Mouse (Mus musculus): Measurements from ENCODE around the gene Gbx2. TPM values are rescaled to one million over a fixed set of nuclear protein-coding genes. Genes with fewer than 3 reads are reported as not detected.

Gbx2 gene
- 0.06 TPM in 1 of 2 replicates, not detected in the other for polyA plus RNA-seq (2012; rRNA removed)

- Histone ChIP-seq H3K4me3 (replicated peaks; ENCODE audit: extremely low read depth, low read depth, low read length) (no peak within 1 kb of the TSS), H3K4me1 (ENCODE audit: control insufficient read depth, insufficient read depth, low read length) (0 out of 2 replicates have a peak, but pooled peaks cover 3% of the 10 kb centered on the region)
- WGBS = under 1% methylated on average over 33 of the region's 33 CpGs
- TF ChIP-seq POLR2A (IDR thresholded peaks at IDR 0.05; ENCODE audit: borderline replicate concordance, extremely low read depth, low read depth, low read length) (no peak), CTCF (IDR thresholded peaks at IDR 0.05; ENCODE audit: insufficient read depth, low read length) (no peak)
- no peak for DNase-seq
These were observed at the start of gene Gbx2 for GRCm38 (mm10) chr1:89931120-89931519. Gbx2 (minus strand) TSS chr1:89931179.

GRCm38 (mm10) chr1:89977261-89977660, 46.3 kb upstream of the Gbx2 start:
- DNase-seq = no peak
- H3K4me3 ChIP-seq (replicated peaks; ENCODE audit: extremely low read depth, low read depth, low read length) = no peak overlapping the region
- no peaks in the 10 kb centered on the region for H3K4me1 ChIP-seq (ENCODE audit: control insufficient read depth, insufficient read depth, low read length)
- no peak for TF ChIP-seq POLR2A (IDR thresholded peaks at IDR 0.05; ENCODE audit: borderline replicate concordance, extremely low read depth, low read depth, low read length)
- no peak for TF ChIP-seq CTCF (IDR thresholded peaks at IDR 0.05; ENCODE audit: insufficient read depth, low read length)
- 91% methylated on average over 8 of the region's 8 CpGs for WGBS

GRCm38 (mm10) chr1:89976411-89976810, 45.4 kb upstream of the Gbx2 start:
- WGBS = 75% methylated on average over 8 of the region's 8 CpGs
- DNase-seq = no peak
- no peak overlapping the region for H3K4me3 ChIP-seq (replicated peaks; ENCODE audit: extremely low read depth, low read depth, low read length)
- TF ChIP-seq POLR2A (IDR thresholded peaks at IDR 0.05; ENCODE audit: borderline replicate concordance, extremely low read depth, low read depth, low read length) (no peak), CTCF (IDR thresholded peaks at IDR 0.05; ENCODE audit: insufficient read depth, low read length) (no peak)
- no peaks in the 10 kb centered on the region for H3K4me1 ChIP-seq (ENCODE audit: control insufficient read depth, insufficient read depth, low read length)

- WGBS = 73% methylated on average over 8 of the region's 8 CpGs
These were observed 43.6 kb upstream of the Gbx2 start for GRCm38 (mm10) chr1:89974541-89974940.

GRCm38 (mm10) chr1:89971848-89972247, 40.9 kb upstream of the Gbx2 start:
- Histone ChIP-seq H3K4me1 (ENCODE audit: control insufficient read depth, insufficient read depth, low read length) (no peaks in the 10 kb centered on the region), H3K4me3 (replicated peaks; ENCODE audit: extremely low read depth, low read depth, low read length) (no peak overlapping the region)
- TF ChIP-seq CTCF (IDR thresholded peaks at IDR 0.05; ENCODE audit: insufficient read depth, low read length) = no peak
- TF ChIP-seq POLR2A (IDR thresholded peaks at IDR 0.05; ENCODE audit: borderline replicate concordance, extremely low read depth, low read depth, low read length) = no peak
- DNase-seq = no peak
- WGBS = 42% methylated on average over 8 of the region's 8 CpGs

More at GRCm38 (mm10) chr1:89974541-89974940, 43.6 kb upstream of the Gbx2 start:
- Histone ChIP-seq H3K4me1 (ENCODE audit: control insufficient read depth, insufficient read depth, low read length) (no peaks in the 10 kb centered on the region), H3K4me3 (replicated peaks; ENCODE audit: extremely low read depth, low read depth, low read length) (no peak overlapping the region)
- no peak for DNase-seq
- no peak for TF ChIP-seq CTCF (IDR thresholded peaks at IDR 0.05; ENCODE audit: insufficient read depth, low read length)
- no peak for TF ChIP-seq POLR2A (IDR thresholded peaks at IDR 0.05; ENCODE audit: borderline replicate concordance, extremely low read depth, low read depth, low read length)

- WGBS = 79% methylated on average over 4 of the region's 4 CpGs
- no peak for DNase-seq
- Histone ChIP-seq H3K4me3 (replicated peaks; ENCODE audit: extremely low read depth, low read depth, low read length) (no peak overlapping the region), H3K4me1 (ENCODE audit: control insufficient read depth, insufficient read depth, low read length) (no peaks in the 10 kb centered on the region)
- no peak for TF ChIP-seq CTCF (IDR thresholded peaks at IDR 0.05; ENCODE audit: insufficient read depth, low read length)
- no peak for TF ChIP-seq POLR2A (IDR thresholded peaks at IDR 0.05; ENCODE audit: borderline replicate concordance, extremely low read depth, low read depth, low read length)
These were observed 38.7 kb upstream of the Gbx2 start for GRCm38 (mm10) chr1:89969714-89970110.

GRCm38 (mm10) chr1:89969072-89969713, 38.2 kb upstream of the Gbx2 start:
- 52% methylated on average over 10 of the region's 10 CpGs for WGBS
- Histone ChIP-seq H3K4me1 (ENCODE audit: control insufficient read depth, insufficient read depth, low read length) (no peaks in the 10 kb centered on the region), H3K4me3 (replicated peaks; ENCODE audit: extremely low read depth, low read depth, low read length) (no peak overlapping the region)
- TF ChIP-seq POLR2A (IDR thresholded peaks at IDR 0.05; ENCODE audit: borderline replicate concordance, extremely low read depth, low read depth, low read length) = no peak
- TF ChIP-seq CTCF (IDR thresholded peaks at IDR 0.05; ENCODE audit: insufficient read depth, low read length) = no peak
- no peak for DNase-seq

GRCm38 (mm10) chr1:89968111-89968851, 37.3 kb upstream of the Gbx2 start:
- 2% methylated on average over 95 of the region's 95 CpGs for WGBS
- no peak for DNase-seq
- Histone ChIP-seq H3K4me3 (replicated peaks; ENCODE audit: extremely low read depth, low read depth, low read length) (no peak overlapping the region), H3K4me1 (ENCODE audit: control insufficient read depth, insufficient read depth, low read length) (no peaks in the 10 kb centered on the region)
- TF ChIP-seq CTCF (IDR thresholded peaks at IDR 0.05; ENCODE audit: insufficient read depth, low read length) (no peak), POLR2A (IDR thresholded peaks at IDR 0.05; ENCODE audit: borderline replicate concordance, extremely low read depth, low read depth, low read length) (no peak)

- Histone ChIP-seq H3K4me1 (ENCODE audit: control insufficient read depth, insufficient read depth, low read length) (no peaks in the 10 kb centered on the region), H3K4me3 (replicated peaks; ENCODE audit: extremely low read depth, low read depth, low read length) (no peak overlapping the region)
- TF ChIP-seq CTCF (IDR thresholded peaks at IDR 0.05; ENCODE audit: insufficient read depth, low read length) (no peak), POLR2A (IDR thresholded peaks at IDR 0.05; ENCODE audit: borderline replicate concordance, extremely low read depth, low read depth, low read length) (no peak)
- DNase-seq = no peak
- WGBS = 20% methylated on average over 9 of the region's 9 CpGs
These were observed 36.6 kb upstream of the Gbx2 start for GRCm38 (mm10) chr1:89967585-89967984.

- TF ChIP-seq POLR2A (IDR thresholded peaks at IDR 0.05; ENCODE audit: borderline replicate concordance, extremely low read depth, low read depth, low read length) (no peak), CTCF (IDR thresholded peaks at IDR 0.05; ENCODE audit: insufficient read depth, low read length) (no peak)
- no peak overlapping the region for H3K4me3 ChIP-seq (replicated peaks; ENCODE audit: extremely low read depth, low read depth, low read length)
- no peak for DNase-seq
- no peaks in the 10 kb centered on the region for H3K4me1 ChIP-seq (ENCODE audit: control insufficient read depth, insufficient read depth, low read length)
- 76% methylated on average over 12 of the region's 12 CpGs for WGBS
These were observed 33.4 kb upstream of the Gbx2 start for GRCm38 (mm10) chr1:89964426-89964825.
